Mouse (Mus musculus): ENCODE measurements around the gene Etv6. TPM values are rescaled to one million over a fixed set of nuclear protein-coding genes. Genes with fewer than 3 reads are reported as not detected.

Gene Etv6
- total and polyA plus RNA-seq, 3 experiments: 12.6 to 25.9 TPM; not detected in 1

DNA sequence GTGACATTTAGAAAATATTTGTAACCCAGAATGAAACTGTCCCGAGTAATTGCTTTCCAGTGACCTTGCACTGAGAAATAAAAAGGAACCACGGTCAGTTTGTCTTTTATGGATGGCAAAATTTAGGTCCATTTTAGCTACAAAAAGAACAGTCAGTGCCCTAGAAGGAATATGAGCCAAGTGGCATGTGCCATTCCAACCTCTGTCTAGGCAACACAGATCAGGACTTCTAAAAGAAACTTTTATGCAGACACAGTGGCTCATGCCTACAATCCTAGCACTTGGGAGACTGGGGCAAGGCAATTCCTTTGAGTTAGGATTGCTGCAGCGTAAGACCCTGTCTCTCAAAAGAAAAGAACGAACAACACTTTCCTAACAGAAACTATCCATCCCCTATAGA lies 208.6 kb downstream of the Etv6 start:
- Histone ChIP-seq H3K27me3 (ENCODE audit: control insufficient read depth in 1 of 2, insufficient read depth in 2 of 2, low read length in 2 of 2) (no peaks in the 10 kb centered on the region), H3K79me2 (ENCODE audit: control insufficient read depth, insufficient read depth, low read length, poor library complexity) (no peaks in the 10 kb centered on the region), H3K36me3 (ENCODE audit: control insufficient read depth in 1 of 2, insufficient read depth in 2 of 2, low read length in 2 of 2) (peaks cover 0 to 10% of the 10 kb centered on the region in 2 experiments; a peak in 3 of 4 replicates), H3K4me3 (ENCODE audit: control insufficient read depth in 1 of 2, insufficient read depth in 1 of 2, low read depth in 2 of 2, low read length in 2 of 2) (no peak overlapping the region), H3K27ac (ENCODE audit: control insufficient read depth, low read depth, low read length) (no peak overlapping the region), H3K9ac (ENCODE audit: control insufficient read depth, low read depth, low read length, poor library complexity, severe bottlenecking) (no peak overlapping the region), H3K9me3 (replicated peaks; ENCODE audit: insufficient read depth, low read length) (no peaks in the 10 kb centered on the region), H3K4me1 (ENCODE audit: control insufficient read depth in 1 of 2, insufficient read depth in 2 of 2, low read length in 2 of 2) (peaks cover 6 to 11% of the 10 kb centered on the region in 2 experiments)
- DNase-seq (ENCODE audit: low read depth, low spot score): no peak
- TF ChIP-seq MAFK (IDR thresholded peaks at IDR 0.05; ENCODE audit: borderline replicate concordance, low read depth, low read length): no peak
- TF ChIP-seq EP300 (IDR thresholded peaks at IDR 0.05; ENCODE audit: low read depth in 1 of 2, low read length in 2 of 2): no peak
- no peak for TF ChIP-seq CHD2 (IDR thresholded peaks at IDR 0.05; ENCODE audit: low read length)
- TF ChIP-seq SIN3A (IDR thresholded peaks at IDR 0.05; ENCODE audit: low read length): no peak
- TF ChIP-seq RAD21 (IDR thresholded peaks at IDR 0.05; ENCODE audit: low read depth, low read length): no peak
- no peak for TF ChIP-seq RCOR1 (IDR thresholded peaks at IDR 0.05; ENCODE audit: low read depth, low read length)

- H3K36me3 ChIP-seq (ENCODE audit: control insufficient read depth in 1 of 2, insufficient read depth in 2 of 2, low read length in 2 of 2): peaks cover 0 to 10% of the 10 kb centered on the region in 2 experiments; a peak in 2 of 4 replicates
Observed at GRCm38 (mm10) chr6:134246109-134246508, 210.6 kb downstream of the Etv6 start.

DNA sequence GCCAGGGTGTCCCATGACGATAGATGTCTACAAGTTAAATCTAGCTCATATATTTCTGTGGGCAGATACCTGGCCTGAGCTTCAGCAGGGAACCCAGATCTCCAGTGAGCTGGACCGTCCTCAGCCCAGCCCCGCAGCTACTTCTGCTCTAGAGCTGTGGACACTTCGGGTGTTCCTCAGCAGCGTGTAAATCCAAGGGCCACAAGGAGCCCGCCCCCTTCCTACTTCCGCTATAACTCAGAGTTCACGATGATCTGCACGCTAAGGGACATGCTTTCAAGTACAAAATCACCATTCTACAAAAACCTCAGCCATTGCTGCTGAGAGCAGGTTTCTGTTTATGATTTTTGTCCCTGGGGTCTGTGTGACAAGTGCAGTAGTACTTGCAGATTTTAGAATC lies 211.8 kb downstream of the Etv6 start:
- no peak for TF ChIP-seq KAT2A (conservative IDR thresholded peaks at IDR 0.05; ENCODE audit: low read depth, low read length)
- no peak for TF ChIP-seq NRF1 (IDR thresholded peaks at IDR 0.05; ENCODE audit: insufficient read depth, low read depth, low read length, poor library complexity, severe bottlenecking)
- no peak for TF ChIP-seq HCFC1 (IDR thresholded peaks at IDR 0.05; ENCODE audit: low read depth, low read length)
- TF ChIP-seq ZKSCAN1 (IDR thresholded peaks at IDR 0.05; ENCODE audit: low read depth, low read length): no peak
- TF ChIP-seq E2F4 (IDR thresholded peaks at IDR 0.05; ENCODE audit: borderline replicate concordance, low read depth, low read length): no peak
- TF ChIP-seq POLR2A (IDR thresholded peaks at IDR 0.05; ENCODE audit: control insufficient read depth in 1 of 2, insufficient read depth in 1 of 2, low read depth in 1 of 2, low read length in 2 of 2, poor library complexity in 1 of 2): no peak
- no peak for TF ChIP-seq ZMIZ1 (IDR thresholded peaks at IDR 0.05; ENCODE audit: low read depth, low read length)
- TF ChIP-seq MAX (IDR thresholded peaks at IDR 0.05; ENCODE audit: low read length): no peak
- no peak for TF ChIP-seq ZNF384 (IDR thresholded peaks at IDR 0.05; ENCODE audit: low read depth, low read length)
- TF ChIP-seq POLR2AphosphoS5 (IDR thresholded peaks at IDR 0.05; ENCODE audit: borderline replicate concordance, low read depth, low read length): no peak
- TF ChIP-seq JUND (IDR thresholded peaks at IDR 0.05; ENCODE audit: low read depth, low read length): no peak
- Histone ChIP-seq H3K79me2 (ENCODE audit: control insufficient read depth, insufficient read depth, low read length, poor library complexity) (no peaks in the 10 kb centered on the region), H3K27me3 (ENCODE audit: control insufficient read depth in 1 of 2, insufficient read depth in 2 of 2, low read length in 2 of 2) (no peaks in the 10 kb centered on the region), H3K4me1 (ENCODE audit: control insufficient read depth in 1 of 2, insufficient read depth in 2 of 2, low read length in 2 of 2) (peaks cover 6 to 11% of the 10 kb centered on the region in 2 experiments), H3K36me3 (ENCODE audit: control insufficient read depth in 1 of 2, insufficient read depth in 2 of 2, low read length in 2 of 2) (peaks cover 0 to 10% of the 10 kb centered on the region in 2 experiments; a peak in 2 of 4 replicates), H3K9ac (ENCODE audit: control insufficient read depth, low read depth, low read length, poor library complexity, severe bottlenecking) (no peak overlapping the region), H3K9me3 (replicated peaks; ENCODE audit: insufficient read depth, low read length) (no peaks in the 10 kb centered on the region), H3K27ac (ENCODE audit: control insufficient read depth, low read depth, low read length) (no peak overlapping the region), H3K4me3 (ENCODE audit: control insufficient read depth in 1 of 2, insufficient read depth in 1 of 2, low read depth in 2 of 2, low read length in 2 of 2) (no peak overlapping the region)
- no peak for DNase-seq (ENCODE audit: low read depth, low spot score)

More at GRCm38 (mm10) chr6:134246109-134246508, 210.6 kb downstream of the Etv6 start:
- Histone ChIP-seq H3K27me3 (ENCODE audit: control insufficient read depth in 1 of 2, insufficient read depth in 2 of 2, low read length in 2 of 2) (no peaks in the 10 kb centered on the region), H3K27ac (ENCODE audit: control insufficient read depth, low read depth, low read length) (no peak overlapping the region), H3K4me1 (ENCODE audit: control insufficient read depth in 1 of 2, insufficient read depth in 2 of 2, low read length in 2 of 2) (peaks cover 6 to 11% of the 10 kb centered on the region in 2 experiments), H3K9ac (ENCODE audit: control insufficient read depth, low read depth, low read length, poor library complexity, severe bottlenecking) (no peak overlapping the region), H3K79me2 (ENCODE audit: control insufficient read depth, insufficient read depth, low read length, poor library complexity) (no peaks in the 10 kb centered on the region), H3K4me3 (ENCODE audit: control insufficient read depth in 1 of 2, insufficient read depth in 1 of 2, low read depth in 2 of 2, low read length in 2 of 2) (no peak overlapping the region), H3K9me3 (replicated peaks; ENCODE audit: insufficient read depth, low read length) (no peaks in the 10 kb centered on the region)
- no peak for TF ChIP-seq EP300 (IDR thresholded peaks at IDR 0.05; ENCODE audit: low read depth in 1 of 2, low read length in 2 of 2)
- TF ChIP-seq ZKSCAN1 (IDR thresholded peaks at IDR 0.05; ENCODE audit: low read depth, low read length): no peak
- TF ChIP-seq RCOR1 (IDR thresholded peaks at IDR 0.05; ENCODE audit: low read depth, low read length): no peak
- no peak for TF ChIP-seq MAFK (IDR thresholded peaks at IDR 0.05; ENCODE audit: borderline replicate concordance, low read depth, low read length)
- TF ChIP-seq POLR2AphosphoS5 (IDR thresholded peaks at IDR 0.05; ENCODE audit: borderline replicate concordance, low read depth, low read length): no peak
- no peak for TF ChIP-seq USF1 (IDR thresholded peaks at IDR 0.05; ENCODE audit: low read depth, low read length)
- TF ChIP-seq GABPA (IDR thresholded peaks at IDR 0.05; ENCODE audit: low read depth, low read length): no peak
- DNase-seq (ENCODE audit: low read depth, low spot score): no peak
